Mouse (Mus musculus) embryonic fibroblast, embryonic 13.5 days (primary cell): ENCODE measurements around the gene Cyp4f15.

Source experiments
- CTCF ChIP-seq: IDR thresholded peaks from 2 replicates; pipeline ENCODE4 v1.5.1; 2011; ENCODE audit warnings: mild to moderate bottlenecking, control low read depth, low read length, moderate library complexity, borderline replicate concordance; ENCODE audit not compliant: insufficient read depth
- POLR2A ChIP-seq: IDR thresholded peaks from 2 replicates; pipeline ENCODE4 v1.6.1; 2011; ENCODE audit warnings: low read depth, mild to moderate bottlenecking, control low read depth, low read length, moderate library complexity

- TF ChIP-seq CTCF = no peak
- no peak for TF ChIP-seq POLR2A
Observed at GRCm38 (mm10) chr17:32673976-32674375, 11.5 kb upstream of the Cyp4f15 start.
